Mouse (Mus musculus) lung, postnatal 4 days (tissue): ENCODE results near the gene Tcirg1.

Experiments
- DNase-seq, 2 experiments: peaks; one replicate each; pipeline ENCODE4 v3.0.0; 2021

The Tcirg1 gene

DNA sequence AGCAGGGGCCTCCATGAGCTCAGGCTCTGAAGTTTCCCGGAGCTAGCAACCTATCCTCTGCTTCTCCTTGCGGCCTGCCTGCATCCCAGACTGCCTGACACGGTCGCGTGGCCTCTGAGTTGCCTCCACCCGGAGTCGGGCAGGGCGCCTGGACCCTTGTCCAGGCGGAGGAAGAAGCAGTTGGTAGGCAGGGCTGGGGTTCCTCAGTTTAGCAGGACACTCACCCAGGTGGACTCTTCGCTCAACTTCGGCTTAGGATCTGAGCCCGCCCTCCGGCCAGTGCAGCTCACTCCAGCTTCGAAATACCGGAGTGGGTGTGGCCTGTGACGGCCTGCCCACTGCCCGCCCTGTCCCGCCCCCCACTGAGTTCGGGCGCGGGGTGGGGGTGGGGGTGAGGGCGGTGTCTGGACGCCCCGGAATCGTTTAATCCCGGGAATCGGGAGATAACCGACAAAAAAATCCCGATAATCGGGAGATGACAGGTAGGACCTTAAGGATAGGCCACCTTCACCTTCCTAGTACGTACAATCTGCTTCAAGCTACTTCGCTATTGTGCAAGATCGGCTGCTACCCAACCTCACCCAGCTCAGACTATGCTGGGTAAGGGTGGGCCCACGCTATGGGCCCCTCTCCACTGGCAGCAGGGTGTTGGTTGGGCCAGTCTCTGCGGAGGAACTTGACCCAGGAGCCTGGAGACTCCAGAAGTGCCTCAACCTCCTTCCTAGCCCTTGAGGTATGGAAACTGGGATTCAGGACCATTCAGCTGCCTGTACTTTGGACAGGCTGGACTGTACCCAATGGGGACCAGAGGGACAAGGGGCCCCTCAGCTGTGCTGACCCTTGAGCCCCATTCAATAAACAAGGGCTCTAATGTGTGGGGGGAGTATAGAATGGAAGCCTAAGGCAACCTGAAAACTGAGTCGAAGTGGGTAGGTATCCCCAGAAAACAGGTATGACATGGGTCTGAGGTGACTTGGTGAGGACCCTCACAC lies at the start of gene Tcirg1:
TSS of gene Tcirg1 (minus strand) at position 339 of the 992 bp plus-strand sequence.
- peak; percentile 87 to 89 for DNase-seq

- no peak for DNase-seq
Measured at GRCm38 (mm10) chr19:3955804-3956203, 48.9 kb upstream of the Tcirg1 start.

DNA sequence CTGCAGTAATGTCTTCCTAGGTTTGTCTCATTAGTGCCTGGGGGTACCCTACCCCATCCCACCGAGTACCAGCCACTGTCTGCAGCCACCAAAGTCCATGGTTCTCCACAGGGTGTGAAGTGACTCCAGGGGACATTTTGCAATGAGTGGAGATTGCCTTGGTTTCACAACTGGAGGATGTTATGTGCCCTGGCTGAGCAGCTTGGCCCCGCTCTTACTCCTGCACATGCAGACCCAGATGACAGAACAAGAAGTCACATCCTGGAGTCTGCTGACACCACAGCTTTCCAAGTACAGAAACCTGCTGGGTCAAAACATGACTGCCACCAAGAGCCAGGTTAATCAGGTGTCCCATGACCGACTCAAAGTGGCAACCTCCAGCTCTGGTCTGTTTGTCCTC lies 48.1 kb upstream of the Tcirg1 start:
- no peak for DNase-seq

DNA sequence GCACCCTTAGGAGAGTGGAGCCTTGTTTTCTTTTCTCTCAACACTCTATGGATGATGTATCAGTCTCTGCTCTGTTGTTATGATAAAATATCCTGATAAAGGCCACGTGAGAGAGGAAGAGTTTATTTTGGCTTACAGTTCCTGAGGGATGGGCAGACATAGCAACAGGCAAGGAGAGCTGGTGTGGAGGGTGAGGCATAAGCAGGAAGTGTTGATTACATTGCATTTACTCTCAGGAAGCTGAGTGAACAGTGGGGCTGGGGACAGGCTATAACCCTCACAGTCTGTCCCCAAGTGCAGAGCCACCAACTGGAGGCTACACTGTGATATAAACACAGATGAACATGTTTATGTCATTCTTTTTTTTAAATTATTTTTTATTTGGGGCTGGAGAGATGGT lies 45.2 kb upstream of the Tcirg1 start:
- no peak for DNase-seq

DNA sequence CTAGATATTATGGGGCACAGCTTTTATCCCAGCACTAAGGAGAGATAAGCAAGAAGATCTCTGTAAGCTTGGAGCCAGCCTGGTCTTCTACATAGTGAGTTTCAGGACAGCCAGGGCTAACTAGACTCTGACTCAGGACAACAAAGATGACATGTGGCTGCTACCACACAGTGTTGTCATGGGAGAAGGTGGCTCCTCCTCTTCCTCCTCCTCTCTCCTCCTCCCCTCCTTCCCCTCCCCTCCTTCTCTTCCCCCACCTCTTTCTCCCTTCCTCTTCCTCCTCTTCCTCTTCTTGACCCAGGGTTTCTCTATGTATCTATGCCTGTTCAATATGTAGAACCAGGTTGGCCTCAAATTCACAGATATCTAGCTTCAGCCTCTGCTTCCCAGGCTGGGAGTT lies 44.5 kb upstream of the Tcirg1 start:
- DNase-seq: no peak

DNA sequence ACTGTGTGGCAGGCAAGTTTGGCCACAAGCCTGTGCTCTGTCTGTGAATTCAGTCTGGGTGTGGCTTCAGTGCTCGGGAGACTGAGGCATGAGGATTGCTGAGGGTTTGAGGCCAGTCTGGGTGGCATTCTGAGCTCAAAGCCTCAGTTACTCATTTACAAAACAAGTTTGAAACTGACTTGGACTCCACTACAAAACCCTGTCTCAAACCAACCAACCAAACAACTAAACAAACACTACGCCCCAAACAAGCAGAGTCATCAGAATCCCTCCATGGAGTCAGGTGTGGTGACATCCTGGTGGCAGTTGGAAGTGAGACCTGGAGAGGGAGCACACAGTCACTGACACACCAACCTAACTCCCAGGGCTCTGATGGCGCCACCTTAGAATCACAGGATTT lies 43.4 kb upstream of the Tcirg1 start:
- DNase-seq: no peak

- no peak for DNase-seq
Measured at GRCm38 (mm10) chr19:3948546-3948945, 41.6 kb upstream of the Tcirg1 start.

DNA sequence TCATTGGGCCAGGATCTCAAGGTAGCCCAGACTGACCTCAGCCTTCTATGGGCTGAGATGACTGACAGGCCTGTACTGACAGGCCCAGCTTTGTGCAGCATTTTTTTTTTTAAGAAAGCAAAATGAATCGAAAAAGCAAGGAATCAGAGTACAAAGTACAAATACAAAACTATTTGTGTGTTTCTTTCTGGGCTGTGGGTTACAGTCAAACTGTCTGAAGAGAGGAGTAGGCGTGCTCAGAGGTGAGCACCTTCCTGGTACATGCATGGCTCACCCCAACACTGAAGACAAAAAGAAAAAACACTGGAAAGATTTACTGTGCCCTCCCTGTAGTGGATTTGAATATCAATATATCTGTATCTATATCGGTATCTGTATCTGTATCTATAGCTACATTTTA lies 40.9 kb upstream of the Tcirg1 start:
- no peak for DNase-seq

DNA sequence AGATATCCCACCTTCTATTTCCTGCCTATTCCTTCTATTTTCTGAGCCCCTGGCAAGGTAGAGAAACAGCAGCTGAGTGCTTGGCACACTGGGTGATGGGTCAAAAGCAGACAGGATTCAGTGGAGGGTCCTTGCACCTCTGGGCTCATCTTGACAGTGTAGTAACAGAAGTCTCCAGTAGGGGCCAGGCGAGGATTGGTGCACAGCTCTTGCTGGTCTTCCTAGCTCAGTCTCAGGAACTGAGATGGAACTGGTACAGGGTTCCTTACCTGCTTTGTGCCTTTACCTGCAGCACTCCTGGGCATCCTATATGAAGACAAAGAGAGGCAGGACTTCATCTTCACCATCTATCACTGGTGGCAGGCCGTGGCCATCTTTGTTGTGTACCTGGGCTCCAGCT lies 39.8 kb upstream of the Tcirg1 start:
- peak; percentile 54 to 81 for DNase-seq

DNA sequence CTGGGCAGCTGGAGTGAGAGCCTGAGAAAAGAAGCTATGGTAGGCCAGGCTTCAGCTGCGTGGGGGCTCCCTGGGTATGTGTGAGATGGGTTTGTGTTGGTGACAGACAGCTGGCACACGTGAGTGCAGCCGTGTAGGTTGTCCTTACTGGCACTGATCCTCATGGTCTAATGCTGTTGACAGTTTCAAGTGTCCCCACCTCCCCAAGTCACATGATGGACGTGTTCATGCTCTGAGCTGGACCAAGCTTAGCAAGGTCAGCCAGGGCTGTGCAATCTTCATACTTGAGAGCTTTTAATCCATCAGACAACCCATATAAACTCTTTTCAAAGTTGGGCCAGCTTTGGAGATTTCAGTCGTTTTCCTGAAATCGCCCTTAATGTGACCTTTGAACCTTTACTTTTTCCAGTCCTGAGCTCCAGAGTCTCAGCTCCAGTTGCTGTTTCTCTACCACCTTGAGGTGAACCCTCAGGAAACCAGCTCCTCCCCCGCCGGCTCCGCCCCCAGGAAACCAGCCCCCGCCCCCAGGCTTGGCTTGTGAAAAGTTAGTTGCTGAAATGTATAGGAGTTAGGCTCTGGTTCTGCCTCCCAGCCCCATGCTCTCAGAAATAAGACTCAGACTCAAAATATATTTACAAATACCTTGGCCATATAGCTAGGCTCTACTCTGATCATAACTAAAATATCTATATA lies 39.1 kb upstream of the Tcirg1 start:
- peak in 1 of 2 experiments; percentile 38 for DNase-seq

DNA sequence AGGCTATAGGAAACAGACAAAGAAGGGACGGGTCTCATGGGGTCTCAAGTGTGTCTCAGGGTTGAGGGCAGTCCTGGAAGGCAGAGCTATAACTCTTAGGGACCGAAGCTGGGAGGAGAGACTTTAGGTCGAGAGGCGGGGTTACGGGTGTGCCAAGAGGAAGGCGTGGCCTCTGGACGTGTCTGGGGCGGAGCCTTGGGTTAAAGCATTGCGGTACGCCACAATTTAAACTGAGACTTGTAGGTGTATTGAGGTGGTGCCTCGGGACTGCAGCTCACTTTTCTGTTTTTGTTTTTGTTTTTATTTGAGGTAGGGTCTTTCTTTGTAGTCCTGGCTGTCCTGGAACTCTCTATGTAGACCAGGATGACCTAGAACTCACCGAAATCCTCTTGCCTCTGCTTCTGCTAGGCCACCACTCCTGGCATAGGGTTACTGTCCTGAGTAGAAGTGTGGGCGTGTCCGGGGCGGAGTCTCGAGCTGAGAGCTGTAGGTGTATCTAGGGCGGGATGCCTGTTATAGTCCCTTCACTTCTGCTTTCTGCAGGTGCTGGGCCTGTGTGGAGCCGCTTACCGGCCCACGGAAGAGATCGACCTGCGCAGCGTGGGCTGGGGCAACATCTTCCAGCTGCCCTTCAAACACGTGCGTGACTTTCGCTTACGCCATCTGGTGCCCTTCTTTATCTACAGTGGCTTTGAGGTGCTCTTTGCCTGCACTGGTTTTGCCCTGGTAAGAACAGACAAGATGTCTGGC lies 36.2 kb upstream of the Tcirg1 start:
- peak; percentile 66 to 72 for DNase-seq

GRCm38 (mm10) chr19:3942315-3942714 lies 35.4 kb upstream of the Tcirg1 start:
- DNase-seq: no peak

DNA sequence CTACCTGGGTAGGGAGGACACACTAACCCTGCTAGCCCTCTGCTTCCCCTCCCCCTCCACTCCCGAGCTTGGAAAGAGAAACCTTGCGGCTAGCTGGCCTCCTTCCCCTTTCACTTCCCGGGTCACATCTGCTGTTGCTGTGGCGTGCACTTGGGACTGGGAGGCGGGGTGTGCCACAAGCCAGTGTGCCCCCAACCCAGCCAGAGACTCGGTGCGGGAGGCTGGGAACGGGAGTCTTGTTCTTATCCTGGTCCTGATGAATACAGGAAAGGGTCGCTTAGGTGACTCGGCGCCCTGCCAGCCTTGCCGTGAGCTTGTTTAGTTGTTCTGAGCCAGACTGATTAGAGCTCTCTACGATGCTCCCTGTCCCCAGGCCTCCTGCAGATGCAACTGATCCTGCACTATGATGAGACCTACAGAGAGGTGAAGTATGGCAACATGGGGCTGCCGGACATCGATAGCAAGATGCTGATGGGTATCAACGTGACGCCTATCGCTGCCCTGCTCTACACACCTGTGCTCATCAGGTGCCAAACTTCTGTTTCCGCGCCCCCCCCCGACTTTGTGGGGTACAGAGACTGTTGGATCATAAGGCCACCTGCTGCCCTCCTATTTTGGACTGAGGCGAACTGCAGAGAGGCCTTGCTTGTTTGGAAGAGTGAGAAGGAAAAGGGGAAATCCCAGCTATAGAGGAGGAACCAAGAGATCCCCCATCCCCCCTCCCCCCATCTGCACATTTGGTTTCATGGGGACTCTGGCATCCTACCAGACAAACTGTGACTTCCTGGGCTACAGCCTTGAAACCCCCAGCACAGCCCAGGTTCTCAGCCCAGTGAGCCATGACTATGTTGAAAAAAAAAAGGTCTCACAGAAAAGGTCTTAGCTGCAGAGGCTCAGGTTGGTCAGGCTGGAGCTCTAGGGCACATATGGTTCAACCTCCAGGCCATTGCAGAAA lies 29.2 kb upstream of the Tcirg1 start:
- DNase-seq: peak; percentile 75 to 82

GRCm38 (mm10) chr19:3935032-3935895 lies 28.3 kb upstream of the Tcirg1 start, which contains the start of gene Unc93b1:
Gene Unc93b1, plus strand, starts transcription at chr19:3935186.
- peak; percentile 81 to 87 for DNase-seq

GRCm38 (mm10) chr19:3931716-3932115 lies 24.8 kb upstream of the Tcirg1 start:
- DNase-seq: peak in 1 of 2 experiments; percentile 51

DNA sequence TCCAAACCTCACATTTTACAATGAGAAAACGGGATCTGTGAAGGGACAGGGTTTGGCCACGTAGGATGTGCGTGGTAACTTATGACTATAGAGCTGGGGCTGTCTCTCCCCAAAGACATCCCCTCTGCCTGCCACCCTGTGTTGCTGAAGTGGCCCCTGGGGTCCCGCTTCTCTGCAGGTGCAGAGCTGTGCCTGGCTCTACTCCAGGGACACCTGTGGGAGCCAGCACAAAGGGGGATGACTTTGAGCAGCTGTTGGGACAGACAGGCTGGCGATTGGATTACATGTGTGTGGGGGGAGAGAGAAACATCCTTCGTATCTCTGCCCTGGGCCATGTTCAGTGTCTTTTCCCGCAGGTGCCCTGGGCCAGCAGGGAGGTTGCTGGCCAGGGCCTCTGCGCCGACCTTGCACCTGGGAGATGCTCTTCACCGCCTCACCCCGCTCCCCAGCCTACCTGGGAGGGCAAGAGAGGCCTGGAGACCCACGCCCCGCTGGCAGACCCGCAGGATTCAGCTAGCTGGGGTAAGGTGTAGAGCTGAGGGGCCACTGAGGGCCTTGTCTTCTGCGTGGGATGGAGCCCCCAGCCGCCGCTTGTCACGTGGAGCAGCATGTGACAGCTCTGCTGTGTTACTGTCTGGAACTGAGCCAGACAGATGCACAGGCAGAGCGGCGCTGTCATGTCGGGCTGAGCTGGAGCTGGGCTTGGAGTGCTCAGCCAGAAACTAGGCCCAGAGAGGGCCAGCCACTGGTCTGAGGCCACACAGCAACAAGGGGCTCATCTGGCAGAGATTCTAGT lies 23.5 kb upstream of the Tcirg1 start:
- no peak for DNase-seq

GRCm38 (mm10) chr19:3929211-3929941 lies 22.4 kb upstream of the Tcirg1 start, which contains the start of gene Aldh3b1:
Gene Aldh3b1, minus strand, starts transcription at chr19:3929808.
- DNase-seq: peak; percentile 91 to 93

- no peak for DNase-seq
Measured at GRCm38 (mm10) chr19:3928779-3929178, 21.8 kb upstream of the Tcirg1 start.

DNA sequence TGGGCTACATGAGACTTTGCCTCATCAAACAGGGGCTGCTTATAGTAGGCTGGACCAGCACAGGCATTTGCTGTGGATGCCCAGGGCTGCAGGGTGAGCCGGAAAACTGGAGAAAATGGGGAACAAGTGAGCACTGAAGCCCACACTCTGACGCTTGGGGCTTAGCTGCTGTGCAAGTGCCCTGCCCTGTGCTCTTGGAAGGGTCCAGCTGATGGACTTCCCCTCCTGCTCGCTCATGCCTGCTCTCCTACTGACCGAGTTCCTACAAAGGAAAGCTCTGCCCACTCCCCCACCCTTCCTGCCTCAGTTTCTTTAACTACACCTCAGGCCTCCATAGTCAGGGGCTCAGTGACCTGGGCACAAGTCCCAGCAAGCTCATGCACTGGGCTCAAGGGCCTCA lies 21.1 kb upstream of the Tcirg1 start:
- no peak for DNase-seq
